Mouse (Mus musculus): ENCODE measurements at regions not wholly inside any gene's neighbourhood (a gene's known extent, or its start where the extent isn't known, plus 50 kb on each side); places are given as distances from the start of the nearest gene placed in this dataset.

DNA sequence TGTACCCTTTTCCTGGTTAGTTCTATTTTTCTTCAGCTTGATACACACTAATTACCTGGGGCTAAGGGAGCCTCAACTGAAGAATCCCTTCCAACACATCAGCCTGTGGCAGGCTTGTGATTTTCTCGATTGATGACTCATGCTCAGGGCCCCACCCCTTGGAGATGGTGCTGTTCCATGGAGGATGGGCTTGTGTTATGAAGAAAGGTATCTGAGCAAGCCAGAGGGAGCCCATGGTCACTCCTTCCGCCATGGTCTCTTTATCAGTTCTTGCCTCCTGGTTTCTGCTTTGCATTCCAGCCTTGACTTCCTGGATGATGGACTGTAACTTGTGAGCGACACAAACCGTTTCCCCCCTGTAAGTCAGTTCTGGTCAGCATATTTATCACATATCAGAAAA lies 131.1 kb upstream of the Kcnj16 start:
- no peak for TF ChIP-seq ZC3H11A (IDR thresholded peaks at IDR 0.05; ENCODE audit: low read depth, low read length)
- no peak for TF ChIP-seq CTCF (IDR thresholded peaks at IDR 0.05 in 2 of 3, conservative IDR thresholded peaks at IDR 0.05 in 1 of 3; ENCODE audit: control insufficient read depth in 1 of 3, insufficient read depth in 1 of 3, low read depth in 2 of 3, low read length in 3 of 3, poor library complexity in 1 of 3, severe bottlenecking in 1 of 3)
- no peak for TF ChIP-seq NRF1 (IDR thresholded peaks at IDR 0.05; ENCODE audit: insufficient read depth, low read depth, low read length, poor library complexity, severe bottlenecking)
- TF ChIP-seq POLR2A (IDR thresholded peaks at IDR 0.05; ENCODE audit: control insufficient read depth in 1 of 2, insufficient read depth in 1 of 2, low read depth in 1 of 2, low read length in 2 of 2, poor library complexity in 1 of 2) = no peak
- no peak for TF ChIP-seq TCF12 (IDR thresholded peaks at IDR 0.05; ENCODE audit: low read depth, low read length)
- TF ChIP-seq BHLHE40 (IDR thresholded peaks at IDR 0.05; ENCODE audit: borderline replicate concordance, low read depth, low read length) = no peak
- TF ChIP-seq MAZ (IDR thresholded peaks at IDR 0.05; ENCODE audit: low read depth, low read length) = no peak
- TF ChIP-seq KAT2A (conservative IDR thresholded peaks at IDR 0.05; ENCODE audit: low read depth, low read length) = no peak
- TF ChIP-seq GATA1 (IDR thresholded peaks at IDR 0.05; ENCODE audit: low read depth, low read length) = no peak
- TF ChIP-seq E2F4 (IDR thresholded peaks at IDR 0.05; ENCODE audit: borderline replicate concordance, low read depth, low read length) = no peak
